Mouse (Mus musculus) neural tube, embryonic 11.5 days (tissue): Measurements from ENCODE around the gene Banp. TPM values are rescaled to one million over a fixed set of nuclear protein-coding genes. Genes with fewer than 3 reads are reported as not detected.
A peak's percentile ranks its signal among the peaks of the same experiment; 100 is the strongest.

Experiments
- ATAC-seq: fragments of 200-750 bp; cut with Nextera tagmentation; 2 replicates; pipeline ENCODE4 v1.8.0; 2017; ENCODE audit warnings: moderate number of reproducible peaks, mild to moderate bottlenecking, moderate TSS enrichment, moderate library complexity; ENCODE audit not compliant: insufficient read depth, low FRiP score, low TSS enrichment
- DNase-seq: peaks from one replicate; pipeline ENCODE4 v3.0.0-alpha.2; 2015; ENCODE audit warnings: low spot score
- H3K27ac ChIP-seq: fragments of 300-500 bp; sonication (generic); 2 replicates; pipeline ENCODE4 v1.5.1; 2014; ENCODE audit warnings: low read depth, mild to moderate bottlenecking, low read length
- H3K27me3 ChIP-seq: fragments of 300-500 bp; sonication (generic); 2 replicates; pipeline ENCODE4 v1.6.1; 2014; ENCODE audit warnings: mild to moderate bottlenecking, low read length, mixed read lengths; ENCODE audit not compliant: control insufficient read depth, insufficient read depth
- H3K36me3 ChIP-seq: fragments of 300-500 bp; sonication (generic); 2 replicates; pipeline ENCODE4 v1.6.1; 2014; ENCODE audit warnings: mild to moderate bottlenecking, low read length, moderate library complexity, mixed read lengths; ENCODE audit not compliant: control insufficient read depth, insufficient read depth
- H3K4me1 ChIP-seq: fragments of 300-500 bp; sonication (generic); 2 replicates; pipeline ENCODE4 v1.6.1; 2014; ENCODE audit warnings: low read length, mixed read lengths; ENCODE audit not compliant: control insufficient read depth, insufficient read depth
- H3K4me2 ChIP-seq: fragments of 300-500 bp; sonication (generic); 2 replicates; pipeline ENCODE4 v1.6.1; 2014; ENCODE audit warnings: low read depth, mild to moderate bottlenecking, moderate library complexity
- H3K4me3 ChIP-seq: fragments of 300-500 bp; sonication (generic); 2 replicates; pipeline ENCODE4 v1.5.1; 2014; ENCODE audit warnings: low read depth, low read length
- H3K9ac ChIP-seq: fragments of 300-500 bp; sonication (generic); 2 replicates; pipeline ENCODE4 v1.6.1; 2014; ENCODE audit warnings: mild to moderate bottlenecking, low read length
- H3K9me3 ChIP-seq: fragments of 300-500 bp; sonication (generic); 2 replicates; pipeline ENCODE4 v1.6.1; 2016; ENCODE audit warnings: low read length; ENCODE audit not compliant: control insufficient read depth
- WGBS: fragments of 180-500 bp; shearing (Covaris S2); extraction: QIAGEN DNeasy Blood & Tissue Kit; methylation state at CpG from one replicate; pipeline ENCODE4 v1.1.7; 2014; 5-methylcytosine and 5-hydroxymethylcytosine counted together
- polyA plus RNA-seq: library from polyadenylated mRNA; unstranded; fragments of >200 nt; fragmentation: Nextera tagmentation; extraction: Ambion mirVana; gene quantifications from 2 replicates; pipeline ENCODE4 v1.2.1, GENCODE M21; 2014

Banp gene
- polyA plus RNA-seq, 1 experiment from 2014 or later: 60.6 TPM

DNA sequence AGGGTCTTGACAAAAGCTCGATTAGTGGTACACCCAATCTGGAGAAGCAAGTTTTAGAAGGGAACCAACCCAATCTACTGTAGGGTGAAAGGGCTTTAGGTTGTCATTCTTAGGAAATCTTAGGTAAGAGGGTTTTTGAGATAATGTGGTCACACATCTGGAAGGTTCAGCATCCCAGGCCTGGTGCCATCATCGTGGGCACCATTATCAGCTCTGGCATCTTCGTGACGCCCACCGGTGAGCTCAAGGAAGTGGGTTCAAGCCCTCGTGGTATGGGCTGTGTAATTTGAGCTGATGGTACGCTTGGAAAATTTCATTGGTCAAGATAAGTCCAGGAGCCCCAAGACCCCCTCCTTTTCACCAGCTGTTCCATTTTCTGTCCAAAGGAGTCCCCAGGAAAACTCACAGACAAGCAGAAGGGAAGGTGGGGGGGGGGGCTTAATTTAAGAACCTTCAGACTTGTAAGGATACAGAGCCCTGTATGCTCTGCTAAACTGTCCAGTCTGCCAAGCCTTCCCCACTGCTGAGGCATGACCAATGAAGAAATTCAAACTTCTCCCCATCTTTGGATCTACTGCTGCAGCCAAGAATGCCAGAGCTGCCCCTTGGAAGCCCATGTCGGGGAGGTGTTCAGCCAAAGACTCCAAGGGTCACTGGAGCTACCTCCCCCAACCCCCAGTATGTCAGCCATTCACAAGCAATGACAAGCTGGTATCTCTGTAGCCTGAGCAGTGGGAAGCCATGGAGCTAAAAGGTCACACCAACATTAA, 41.0 kb upstream of the Banp start:
- no peak overlapping the region for H3K4me2 ChIP-seq
- 70% methylated on average over 8 of the region's 8 CpGs for WGBS
- H3K27ac ChIP-seq: no peak overlapping the region
- no peak for DNase-seq
- H3K36me3 ChIP-seq: no peaks in the 10 kb centered on the region
- no peak overlapping the region for H3K4me3 ChIP-seq
- H3K4me1 ChIP-seq: peaks cover 13% of the 10 kb centered on the region
- no peaks in the 10 kb centered on the region for H3K9me3 ChIP-seq
- H3K27me3 ChIP-seq: no peaks in the 10 kb centered on the region
- ATAC-seq: no peak
- no peak overlapping the region for H3K9ac ChIP-seq

DNA sequence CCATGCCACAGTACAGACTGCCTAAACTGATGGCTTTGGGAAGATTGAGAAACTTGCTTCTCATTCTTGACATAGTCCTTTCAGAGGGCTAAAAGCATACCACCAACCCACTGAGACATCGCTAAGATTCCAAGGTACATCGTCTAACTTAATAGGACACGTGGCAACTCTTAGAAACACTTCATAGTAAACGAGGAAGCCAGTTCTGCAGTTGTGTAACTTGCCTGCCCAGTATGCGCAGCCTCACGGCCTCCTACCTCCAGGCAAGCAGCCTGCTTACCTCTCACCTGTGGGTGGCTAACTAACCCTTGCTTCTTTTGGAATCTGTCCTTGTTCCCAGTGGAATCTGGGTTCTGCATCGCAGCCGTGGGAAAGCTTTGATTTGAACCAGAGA, 40.4 kb upstream of the Banp start:
- H3K4me1 ChIP-seq: peaks cover 13% of the 10 kb centered on the region
- H3K9me3 ChIP-seq: no peaks in the 10 kb centered on the region
- WGBS: 78% methylated on average over 8 of the region's 8 CpGs
- H3K4me2 ChIP-seq: no peak overlapping the region
- DNase-seq (no peak), ATAC-seq (no peak)
- H3K27ac ChIP-seq: no peak overlapping the region
- no peak overlapping the region for H3K4me3 ChIP-seq
- no peaks in the 10 kb centered on the region for H3K27me3 ChIP-seq
- no peak overlapping the region for H3K9ac ChIP-seq
- H3K36me3 ChIP-seq: no peaks in the 10 kb centered on the region

- peaks cover 13% of the 10 kb centered on the region for H3K4me1 ChIP-seq
These were observed 39.9 kb upstream of the Banp start for GRCm38 (mm10) chr8:121909663-121910062.

GRCm38 (mm10) chr8:121911400-121911799, 38.1 kb upstream of the Banp start:
- H3K9ac ChIP-seq: no peak overlapping the region
- H3K27ac ChIP-seq: no peak overlapping the region

More at GRCm38 (mm10) chr8:121909663-121910062, 39.9 kb upstream of the Banp start:
- Histone ChIP-seq H3K9me3 (no peaks in the 10 kb centered on the region), H3K27ac (no peak overlapping the region), H3K4me3 (no peak overlapping the region), H3K27me3 (no peaks in the 10 kb centered on the region), H3K36me3 (no peaks in the 10 kb centered on the region), H3K9ac (no peak overlapping the region), H3K4me2 (no peak overlapping the region)
- DNase-seq: peak; percentile 75
- no peak for ATAC-seq
- WGBS: 5% methylated on average over 6 of the region's 6 CpGs

DNA sequence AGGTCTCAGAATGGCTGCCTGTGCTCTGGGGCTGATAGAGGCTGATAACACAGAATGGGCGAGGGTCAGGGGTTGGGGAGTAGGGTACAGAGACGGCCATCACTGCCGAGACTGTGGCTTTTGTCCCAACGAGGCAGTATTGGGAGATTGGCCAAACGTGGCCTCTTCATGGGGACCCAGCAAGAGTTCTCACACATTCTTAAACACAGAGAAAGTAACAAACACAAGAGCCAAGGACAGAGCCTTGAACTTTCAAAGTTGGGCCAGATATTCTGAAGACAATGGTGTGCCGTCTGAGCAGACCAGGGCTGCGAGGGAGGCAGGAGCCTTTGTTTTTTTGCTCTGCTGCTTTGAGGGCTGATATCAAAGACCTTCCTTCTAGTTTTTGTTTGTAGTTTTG, 37.6 kb upstream of the Banp start:
- Histone ChIP-seq H3K27me3 (no peaks in the 10 kb centered on the region), H3K9ac (no peak overlapping the region), H3K4me2 (no peak overlapping the region), H3K4me3 (no peak overlapping the region), H3K9me3 (no peaks in the 10 kb centered on the region), H3K36me3 (no peaks in the 10 kb centered on the region), H3K27ac (no peak overlapping the region), H3K4me1 (peaks cover 3% of the 10 kb centered on the region; the same call in 1 of the 2 replicates)
- WGBS: 72% methylated on average over 7 of the region's 7 CpGs
- no peak for ATAC-seq
- DNase-seq: no peak

More at GRCm38 (mm10) chr8:121911400-121911799, 38.1 kb upstream of the Banp start:
- DNase-seq (no peak), ATAC-seq (no peak)
- no peak overlapping the region for H3K4me3 ChIP-seq
- H3K27me3 ChIP-seq: no peaks in the 10 kb centered on the region
- H3K4me1 ChIP-seq: peaks cover 5% of the 10 kb centered on the region; the same call in 1 of the 2 replicates
- WGBS: 93% methylated on average over 6 of the region's 6 CpGs
- no peak overlapping the region for H3K4me2 ChIP-seq
- H3K9me3 ChIP-seq: no peaks in the 10 kb centered on the region
- no peaks in the 10 kb centered on the region for H3K36me3 ChIP-seq

DNA sequence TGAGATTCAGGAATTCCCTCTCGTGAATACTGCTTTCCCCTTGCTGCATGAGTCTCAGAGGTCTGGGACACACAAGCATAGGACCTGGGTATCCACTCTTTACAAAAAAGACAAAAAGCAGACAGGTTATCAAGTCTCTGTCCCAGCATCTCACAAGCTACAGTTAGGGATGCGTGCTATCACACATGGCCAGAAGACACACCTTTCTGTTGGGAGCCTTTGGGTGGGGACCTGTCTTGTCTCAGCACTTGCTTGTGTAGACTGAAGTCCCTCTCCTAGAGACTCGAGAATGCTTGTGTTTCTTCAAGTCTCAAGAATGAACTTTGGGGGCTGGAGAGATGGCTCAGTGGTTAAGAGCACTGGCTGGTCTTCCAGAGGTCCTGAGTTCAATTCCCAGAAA, 36.7 kb upstream of the Banp start:
- no peak for ATAC-seq
- Histone ChIP-seq H3K27me3 (no peaks in the 10 kb centered on the region), H3K9me3 (no peaks in the 10 kb centered on the region), H3K27ac (no peak overlapping the region), H3K9ac (no peak overlapping the region), H3K36me3 (no peaks in the 10 kb centered on the region), H3K4me3 (no peak overlapping the region), H3K4me1 (peaks cover 3% of the 10 kb centered on the region; the same call in 1 of the 2 replicates), H3K4me2 (no peak overlapping the region)
- DNase-seq: no peak
- WGBS: 74% methylated on average over 3 of the region's 3 CpGs

DNA sequence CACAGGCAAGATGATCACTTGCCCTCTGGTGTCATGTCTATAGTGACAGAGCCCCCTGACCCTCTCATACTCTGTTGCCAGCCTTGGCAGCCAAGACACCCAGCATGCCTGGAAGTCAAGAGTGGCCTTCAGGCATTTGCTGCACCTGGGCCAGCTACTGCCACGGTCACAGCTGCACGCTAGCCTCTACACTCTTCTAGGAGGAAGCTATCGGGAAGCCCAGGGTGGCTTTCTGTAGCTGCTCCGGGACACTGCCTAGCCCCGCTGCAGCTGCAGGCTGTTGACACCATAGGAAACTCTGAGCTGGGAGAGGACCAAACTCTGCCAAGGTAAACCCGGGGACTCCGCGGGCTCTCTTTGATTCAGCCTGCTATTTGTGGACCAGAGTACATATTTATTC, 36.2 kb upstream of the Banp start:
- Histone ChIP-seq H3K4me2 (no peak overlapping the region), H3K27ac (no peak overlapping the region), H3K9me3 (no peaks in the 10 kb centered on the region), H3K4me1 (no peaks in the 10 kb centered on the region), H3K36me3 (no peaks in the 10 kb centered on the region), H3K4me3 (no peak overlapping the region), H3K9ac (no peak overlapping the region), H3K27me3 (no peaks in the 10 kb centered on the region)
- DNase-seq (no peak), ATAC-seq (no peak)
- WGBS: 83% methylated on average over 8 of the region's 8 CpGs

- WGBS: 50% methylated on average over 4 of the region's 4 CpGs
- H3K9ac ChIP-seq: no peak overlapping the region
- ATAC-seq (no peak), DNase-seq (no peak)
- H3K4me3 ChIP-seq: no peak overlapping the region
- H3K27me3 ChIP-seq: no peaks in the 10 kb centered on the region
- H3K4me1 ChIP-seq: no peaks in the 10 kb centered on the region
- no peaks in the 10 kb centered on the region for H3K36me3 ChIP-seq
- H3K4me2 ChIP-seq: no peak overlapping the region
- no peaks in the 10 kb centered on the region for H3K9me3 ChIP-seq
- H3K27ac ChIP-seq: no peak overlapping the region
These were observed 30.4 kb upstream of the Banp start for GRCm38 (mm10) chr8:121919158-121919557.

DNA sequence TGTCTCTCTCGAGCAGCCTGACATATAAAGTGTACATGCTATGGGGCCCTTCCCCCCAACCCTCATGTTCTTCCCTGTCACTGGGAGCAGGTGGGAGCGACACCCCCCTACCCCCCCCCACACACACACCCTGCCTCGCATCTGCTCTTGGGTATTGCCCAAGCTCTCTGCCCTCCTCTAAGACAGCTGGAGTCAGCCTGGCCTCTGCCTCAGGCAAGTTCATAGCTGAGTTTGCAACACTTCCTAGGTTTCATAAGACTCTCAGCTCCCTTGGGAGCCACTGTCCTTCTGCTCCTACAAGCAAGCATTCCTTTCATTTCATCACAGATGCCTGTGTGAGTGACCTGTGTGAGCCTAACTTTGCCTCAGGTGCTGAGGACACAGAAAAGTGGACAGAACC, 29.8 kb upstream of the Banp start:
- H3K4me3 ChIP-seq: no peak overlapping the region
- no peaks in the 10 kb centered on the region for H3K4me1 ChIP-seq
- no peaks in the 10 kb centered on the region for H3K36me3 ChIP-seq
- 38% methylated on average over 3 of the region's 3 CpGs for WGBS
- DNase-seq (no peak), ATAC-seq (no peak)
- no peak overlapping the region for H3K27ac ChIP-seq
- H3K9me3 ChIP-seq: no peaks in the 10 kb centered on the region
- H3K9ac ChIP-seq: no peak overlapping the region
- H3K27me3 ChIP-seq: no peaks in the 10 kb centered on the region
- H3K4me2 ChIP-seq: no peak overlapping the region
